ENCODE assay signal across 9 mouse cellular contexts in the genomic region with DNA sequence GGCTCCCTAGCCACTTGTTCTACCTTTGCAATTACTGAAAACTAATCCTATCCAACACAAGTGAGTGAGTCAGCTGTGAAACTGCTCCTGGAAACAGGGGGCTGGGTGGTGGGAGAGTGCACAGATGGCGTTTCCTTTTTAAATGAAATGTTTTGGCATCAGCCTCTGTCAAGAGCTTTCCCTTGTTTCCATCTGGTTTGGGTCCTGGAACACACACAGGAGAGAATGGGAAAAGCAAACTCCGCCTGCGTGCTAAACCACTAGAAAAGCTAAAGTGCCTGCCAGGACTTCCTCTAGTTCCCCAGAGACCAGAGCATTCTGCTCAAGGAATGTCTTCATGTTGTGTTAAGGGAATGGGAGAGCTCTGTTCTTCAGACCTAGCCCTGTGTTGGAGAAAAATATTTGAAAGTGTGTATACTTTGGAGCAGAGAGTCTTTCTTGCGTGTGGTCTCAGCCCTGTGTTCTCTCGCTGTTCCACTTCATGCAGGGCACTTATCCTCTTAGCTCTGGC.
DNase-seq lines count a peak whose midpoint lies in the region; ATAC-seq lines count a peak whose summit lies in the region.
"Had no signal": no experiment of that assay in that cellular context is flagged by ENCODE, and none has a peak within 500 bp of the region (broad histone marks: within the 10 kb centered on the region; RNA-seq: fewer than 3 reads in every experiment).

No protein-coding gene starts in this region.

- H3K27me3 ChIP-seq in hindbrain, embryonic 10.5 days (ENCODE audit: insufficient read depth, poor library complexity, severe bottlenecking): no peaks in the 10 kb centered on the region
- H3K27me3 ChIP-seq in hindbrain, embryonic 12.5 days: no peaks in the 10 kb centered on the region
- no peaks in the 10 kb centered on the region for H3K27me3 ChIP-seq in forebrain, embryonic 14.5 days (replicated peaks; ENCODE audit: control insufficient read depth, insufficient read depth, low read length)

- ATAC-seq in hindbrain, embryonic 12.5 days (ENCODE audit: low FRiP score): no peak
- ATAC-seq in forebrain, embryonic 14.5 days: peak; percentile 93
- ATAC-seq in granulocyte monocyte progenitor cell, adult 5-6 weeks (replicated peaks; ENCODE audit: poor library complexity, severe bottlenecking): no peak

- no peak overlapping the region for H3K9ac ChIP-seq in hindbrain, embryonic 12.5 days
- H3K9ac ChIP-seq in forebrain, embryonic 14.5 days (ENCODE audit: low read length): no peak overlapping the region

- H3K9me3 ChIP-seq in hindbrain, embryonic 10.5 days: no peaks in the 10 kb centered on the region
- H3K9me3 ChIP-seq in hindbrain, embryonic 12.5 days (replicated peaks): no peaks in the 10 kb centered on the region
- no peaks in the 10 kb centered on the region for H3K9me3 ChIP-seq in forebrain, embryonic 14.5 days (replicated peaks; ENCODE audit: control insufficient read depth, low read length)

- no peaks in the 10 kb centered on the region for H3K4me1 ChIP-seq in hindbrain, embryonic 10.5 days (replicated peaks)
- H3K4me1 ChIP-seq in hindbrain, embryonic 12.5 days: no peaks in the 10 kb centered on the region
- H3K4me1 ChIP-seq in forebrain, embryonic 14.5 days (ENCODE audit: control insufficient read depth, insufficient read depth, low read length): peaks cover 3% of the 10 kb centered on the region; the same call in 1 of the 2 replicates

- no peak overlapping the region for H3K4me2 ChIP-seq in hindbrain, embryonic 12.5 days (replicated peaks)
- H3K4me2 ChIP-seq in forebrain, embryonic 14.5 days (ENCODE audit: low read length): no peak overlapping the region

- no peaks in the 10 kb centered on the region for H3K36me3 ChIP-seq in hindbrain, embryonic 10.5 days
- no peaks in the 10 kb centered on the region for H3K36me3 ChIP-seq in hindbrain, embryonic 12.5 days
- no peaks in the 10 kb centered on the region for H3K36me3 ChIP-seq in forebrain, embryonic 14.5 days (ENCODE audit: control insufficient read depth, insufficient read depth, low read length)

- H3K27ac ChIP-seq in hindbrain, embryonic 10.5 days: no peak overlapping the region
- no peak overlapping the region for H3K27ac ChIP-seq in hindbrain, embryonic 12.5 days
- H3K27ac ChIP-seq in forebrain, embryonic 14.5 days (ENCODE audit: low read depth, low read length): no peak overlapping the region

- peak; percentile 16 for DNase-seq in hindbrain, embryonic 10.5 days (ENCODE audit: low spot score)
- DNase-seq in forebrain, embryonic 14.5 days (ENCODE audit: low spot score): peak; percentile 91
- DNase-seq in heart, postnatal 10 days: peak; percentile 78 to 82
- DNase-seq in left cerebral cortex, postnatal 14 days (ENCODE audit: low spot score in 2 of 2): peak; percentile 77 to 91
- peak; percentile 39 for DNase-seq in right cerebral cortex, postnatal 14 days
- DNase-seq in ovary, postnatal 36 days (ENCODE audit: low spot score): no peak

- no peak overlapping the region for H3K4me3 ChIP-seq in hindbrain, embryonic 10.5 days
- H3K4me3 ChIP-seq in hindbrain, embryonic 12.5 days: no peak overlapping the region
- H3K4me3 ChIP-seq in forebrain, embryonic 14.5 days (ENCODE audit: low read depth, low read length): no peak overlapping the region
- H3K4me3 ChIP-seq: erythroblast, embryonic 14.5 days had no signal

- 74% methylated on average over 5 of the region's 5 CpGs for WGBS in hindbrain, embryonic 10.5 days
- WGBS in hindbrain, embryonic 12.5 days: 66% methylated on average over 5 of the region's 5 CpGs
- WGBS in forebrain, embryonic 14.5 days: 59% methylated on average over 5 of the region's 5 CpGs

- intact Hi-C loops in heart, postnatal 10 days (cut with DNase I): loop anchor here (2.0 to 10.0 kb wide), 4 partner anchors 59 to 161 kb away; partner anchors contain the start of gene Stxbp6
- intact Hi-C loops in left cerebral cortex, postnatal 14 days (cut with DNase I): loop anchor here (5.0 kb wide), 2 partner anchors 44 to 59 kb away; partner anchors contain the start of gene Stxbp6
